Mouse (Mus musculus) ES-E14 (cell line): Measurements from ENCODE around the gene 4930518I15Rik.

Source experiments
- HCFC1 ChIP-seq: IDR thresholded peaks from 2 replicates; pipeline ENCODE4 v1.6.1; 2012; ENCODE audit warnings: low read length, inconsistent platforms, borderline replicate concordance; ENCODE audit not compliant: insufficient read depth
- MAFK ChIP-seq: IDR thresholded peaks from 2 replicates; pipeline ENCODE4 v1.6.1; 2014; ENCODE audit warnings: mild to moderate bottlenecking, low read depth, low read length, inconsistent platforms; ENCODE audit not compliant: insufficient read depth
- ZC3H11A ChIP-seq: IDR thresholded peaks from 2 replicates; pipeline ENCODE4 v1.6.1; 2012; ENCODE audit warnings: low read depth, mild to moderate bottlenecking, inconsistent platforms, low read length, borderline replicate concordance
- ZNF384 ChIP-seq: IDR thresholded peaks from 2 replicates; pipeline ENCODE4 v1.6.1; 2012; ENCODE audit warnings: low read depth, low read length, inconsistent platforms

DNA sequence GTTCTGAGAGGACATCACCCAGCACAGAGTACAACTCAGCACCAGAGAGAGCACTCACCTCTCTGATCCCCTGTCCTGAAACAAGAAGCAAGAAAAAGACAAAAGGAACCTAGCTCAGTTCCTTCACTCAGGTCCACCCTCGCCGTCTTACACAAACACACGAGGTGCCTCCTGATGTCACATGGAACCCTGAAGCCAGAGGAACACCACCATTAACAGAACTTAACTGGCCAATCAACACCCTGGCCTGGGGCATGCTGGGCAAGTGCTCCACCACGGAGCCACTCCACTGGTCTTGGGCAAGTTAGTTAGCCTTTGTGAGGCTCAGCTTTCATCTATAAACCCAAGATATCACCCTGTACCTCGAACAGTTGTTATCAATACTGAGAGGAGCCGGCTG lies 50.9 kb downstream of the 4930518I15Rik start:
- no peak for TF ChIP-seq ZC3H11A
- TF ChIP-seq HCFC1: no peak
- TF ChIP-seq ZNF384: no peak
- TF ChIP-seq MAFK: no peak
